Mouse (Mus musculus): ENCODE measurements around the gene Cyp3a16.
"Not testable (repeated sequence)": the region's sequence is repeated elsewhere in the genome, so short reads cannot be mapped to it uniquely, and the experiment has no call there.

The Cyp3a16 gene

GRCm38 (mm10) chr5:145469623-145470022 lies at the start of gene Cyp3a16:
Gene Cyp3a16 (minus strand): TSS chr5:145469723.
- not testable (repeated sequence) for DNase-seq

GRCm38 (mm10) chr5:145490300-145490699 lies 20.8 kb upstream of the Cyp3a16 start:
- no peak for DNase-seq

DNA sequence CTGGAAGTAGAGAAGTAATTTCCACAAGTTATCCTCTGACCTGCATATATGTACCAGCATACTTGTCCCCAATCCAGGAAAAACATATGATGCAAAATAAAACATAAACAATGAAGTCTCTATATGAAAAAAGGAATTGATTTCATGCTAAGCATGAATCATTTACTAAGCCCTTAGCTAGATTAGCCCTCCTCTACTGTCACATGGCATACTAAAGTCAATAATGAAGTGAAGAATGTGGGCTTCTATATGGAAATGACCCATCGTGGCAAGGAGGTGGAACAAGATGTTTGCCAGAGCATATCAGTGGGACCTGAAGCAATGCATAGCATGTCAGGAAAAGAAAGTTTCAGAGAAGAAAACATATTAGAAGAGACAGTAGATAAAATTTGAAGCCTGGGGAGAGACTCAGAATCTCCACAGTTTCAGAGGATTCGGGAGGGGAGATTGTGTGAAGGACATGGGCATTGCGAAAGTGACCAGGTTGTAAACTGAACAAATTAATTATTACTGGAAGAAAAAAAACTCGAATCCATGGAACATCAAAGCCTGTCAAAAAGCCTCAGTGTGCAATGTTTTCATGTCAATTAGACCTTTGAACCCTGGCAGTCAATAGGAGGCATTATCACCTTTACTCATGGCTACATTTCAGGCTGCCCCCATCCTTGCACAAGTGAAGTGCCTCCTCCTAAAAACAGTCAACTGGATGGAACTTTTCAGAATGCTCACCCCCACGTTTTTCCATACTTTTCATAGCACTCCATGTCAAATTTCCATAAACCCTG lies 5.0 kb downstream of the Cyp3a16 start:
- no peak for DNase-seq

GRCm38 (mm10) chr5:145462321-145462720 lies 7.2 kb downstream of the Cyp3a16 start:
- DNase-seq = no peak

GRCm38 (mm10) chr5:145454389-145454788 lies 15.1 kb downstream of the Cyp3a16 start:
- DNase-seq = no peak

DNA sequence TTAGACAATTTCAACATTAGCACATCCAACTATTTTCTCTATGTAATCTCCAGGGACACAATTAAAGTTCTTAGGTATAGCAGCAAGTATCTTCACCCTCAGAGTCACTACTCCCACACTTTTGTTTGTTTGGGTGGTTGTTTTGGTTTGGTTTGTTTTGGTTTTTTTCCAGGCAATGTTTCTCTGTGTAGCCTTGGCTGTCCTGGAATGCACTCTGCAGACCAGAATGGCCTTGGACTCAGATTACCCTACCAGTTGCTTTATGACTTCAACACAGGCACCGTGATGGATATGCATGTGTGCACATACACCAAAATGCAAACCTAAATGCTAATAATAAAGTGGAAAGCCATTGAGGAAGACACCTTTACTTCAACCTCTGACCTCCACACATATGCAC lies 35.8 kb downstream of the Cyp3a16 start:
- DNase-seq = no peak

- DNase-seq = no peak
These were observed 38.5 kb downstream of the Cyp3a16 start for GRCm38 (mm10) chr5:145431004-145431403.

DNA sequence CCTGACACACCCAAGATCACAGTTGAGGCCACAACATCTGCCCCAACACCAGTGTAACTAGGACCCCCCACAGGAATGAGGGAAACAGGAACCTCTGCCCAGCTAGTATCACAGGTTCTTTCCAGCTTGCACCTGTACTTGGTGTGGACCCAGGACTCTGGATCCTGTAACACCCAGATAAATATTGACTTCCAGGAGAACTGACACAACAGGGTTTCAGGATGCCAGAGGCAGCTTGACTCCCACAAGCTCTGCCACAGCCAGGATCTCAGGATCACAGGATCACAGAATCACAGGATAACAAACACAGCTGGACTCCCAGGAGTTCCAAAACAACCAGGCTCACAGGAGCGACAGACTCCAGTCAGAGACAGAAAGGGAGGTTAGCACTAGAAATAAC lies 47.2 kb downstream of the Cyp3a16 start:
- no peak for DNase-seq

GRCm38 (mm10) chr5:145415416-145415815 lies 54.1 kb downstream of the Cyp3a16 start:
- not testable (repeated sequence) for DNase-seq

All from lung, postnatal 36 days (tissue).